Mouse (Mus musculus) testis, adult 2 months (tissue): ENCODE measurements around the gene Txnrd1.

Experiments
- CTCF ChIP-seq: fragments of 200-500 bp; IDR thresholded peaks from 2 replicates; pipeline ENCODE4 v1.5.1; 2012; ENCODE audit warnings: low read depth, mild to moderate bottlenecking, inconsistent platforms, low read length, moderate library complexity; ENCODE audit not compliant: control insufficient read depth, insufficient read depth, insufficient replicate concordance
- POLR2A ChIP-seq: fragments of 200-500 bp; IDR thresholded peaks from 2 replicates; pipeline ENCODE4 v1.6.1; 2012; ENCODE audit warnings: low read depth, mild to moderate bottlenecking, inconsistent platforms, low read length, moderate library complexity; ENCODE audit not compliant: control insufficient read depth

- no peak for TF ChIP-seq CTCF
- TF ChIP-seq POLR2A: no peak
Observed at GRCm38 (mm10) chr10:82847821-82848459, 14.2 kb downstream of the Txnrd1 start.
